ENCODE assay signal across 8 mouse cellular contexts in the genomic region with DNA sequence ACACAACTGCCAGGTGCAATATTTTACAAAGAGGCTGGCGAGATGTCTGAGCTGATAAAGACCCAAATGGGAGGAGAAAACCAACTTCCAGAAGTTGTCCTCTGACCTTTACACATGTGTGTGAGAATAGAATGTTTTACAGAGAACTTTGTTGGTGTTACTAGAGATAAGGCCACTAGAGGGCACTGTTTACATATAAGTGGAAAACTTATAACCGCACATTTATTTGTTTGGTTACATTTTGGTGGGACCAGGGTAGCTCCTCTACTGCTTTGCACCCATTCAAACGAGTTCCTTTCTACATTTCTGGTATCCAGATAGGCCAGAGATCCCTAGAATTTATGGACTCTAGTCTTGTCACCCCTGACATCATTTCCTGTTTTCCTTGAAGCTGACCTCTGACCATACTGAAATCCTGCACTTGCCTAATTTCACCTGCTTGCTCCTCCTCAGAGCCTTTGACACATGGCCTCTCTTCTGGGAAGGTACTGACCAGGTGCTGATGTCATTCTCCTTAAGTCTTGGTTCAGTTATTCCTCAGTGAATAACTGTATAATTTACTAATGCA. TPM values are rescaled to one million over a fixed set of nuclear protein-coding genes. Genes with fewer than 3 reads are reported as not detected.
A peak's percentile ranks its signal among the peaks of the same experiment; 100 is the strongest.
DNase-seq lines count a peak whose midpoint lies in the region; ATAC-seq and TF ChIP-seq lines count a peak whose summit lies in the region.
"Had no signal": no experiment of that assay in that cellular context is flagged by ENCODE, and none has a peak within 500 bp of the region (broad histone marks: within the 10 kb centered on the region; RNA-seq: fewer than 3 reads in every experiment).

No protein-coding gene starts in this region.

- peak; percentile 85 for TF ChIP-seq RAD21 in CH12.LX (IDR thresholded peaks at IDR 0.05; ENCODE audit: low read depth, low read length)

- in situ Hi-C loops in CH12.LX (cut with MboI; ENCODE audit: low pct_ligation_motif_present, low pct_unique_long_range_greater_than_20kb, low sequenced_read_pairs): loop anchor here (5.0 to 10.0 kb wide), 2 partner anchors 127 to 131 kb away; no protein-coding TSS in a partner anchor

- peak; percentile 83 for TF ChIP-seq CTCF in kidney, postnatal 0 days (IDR thresholded peaks at IDR 0.05; ENCODE audit: low read depth)
- peak; percentile 33 to 76; a peak in 3 of 4 replicates for TF ChIP-seq CTCF in CH12.LX (conservative IDR thresholded peaks at IDR 0.05 in 1 of 2, IDR thresholded peaks at IDR 0.05 in 1 of 2; ENCODE audit: low read depth in 2 of 2, low read length in 2 of 2)

- no peaks in the 10 kb centered on the region for H3K4me1 ChIP-seq in kidney, postnatal 0 days (replicated peaks; ENCODE audit: insufficient read depth, low read length)
- peaks cover 10% of the 10 kb centered on the region for H3K4me1 ChIP-seq in kidney, embryonic 16.5 days (ENCODE audit: insufficient read depth, low read length)
- H3K4me1 ChIP-seq in CH12.LX (ENCODE audit: control insufficient read depth in 1 of 2, insufficient read depth in 2 of 2): peaks cover 0 to 14% of the 10 kb centered on the region in 2 experiments; a peak in 3 of 4 replicates

- ATAC-seq in kidney, postnatal 0 days (replicated peaks; ENCODE audit: low FRiP score, low read depth): no peak; the same call in 1 of the 2 replicates
- ATAC-seq in kidney, embryonic 16.5 days (ENCODE audit: low FRiP score, low TSS enrichment): no peak

- no peaks in the 10 kb centered on the region for H3K36me3 ChIP-seq in kidney, postnatal 0 days (ENCODE audit: insufficient read depth, low read length)
- no peaks in the 10 kb centered on the region for H3K36me3 ChIP-seq in kidney, embryonic 16.5 days (ENCODE audit: insufficient read depth, low read length)
- no peaks in the 10 kb centered on the region for H3K36me3 ChIP-seq in CH12.LX (replicated peaks in 1 of 2; ENCODE audit: control insufficient read depth in 1 of 2, insufficient read depth in 1 of 2, low read length in 1 of 2)
- H3K36me3 ChIP-seq: midbrain, embryonic 12.5 days had no signal

- no peak overlapping the region for H3K4me3 ChIP-seq in kidney, postnatal 0 days (replicated peaks; ENCODE audit: low read depth, low read length)
- H3K4me3 ChIP-seq in kidney, embryonic 16.5 days (ENCODE audit: low read length): no peak overlapping the region
- H3K4me3 ChIP-seq in CH12.LX (replicated peaks in 1 of 3; ENCODE audit: low read depth in 2 of 3, low read length in 2 of 3, poor library complexity in 1 of 3): no peak overlapping the region
- H3K4me3 ChIP-seq: midbrain, embryonic 12.5 days had no signal

- no peak overlapping the region for H3K4me2 ChIP-seq in kidney, postnatal 0 days (ENCODE audit: low read length)
- no peak overlapping the region for H3K4me2 ChIP-seq in kidney, embryonic 16.5 days (replicated peaks; ENCODE audit: low read depth, low read length)
- peak overlapping the region; percentile 44; the same call in 1 of the 2 replicates for H3K4me2 ChIP-seq in CH12.LX (ENCODE audit: insufficient read depth, low read depth, poor library complexity, severe bottlenecking)
- H3K4me2 ChIP-seq: midbrain, embryonic 12.5 days had no signal

- H3K9me3 ChIP-seq in kidney, postnatal 0 days (replicated peaks; ENCODE audit: low read length): no peaks in the 10 kb centered on the region
- H3K9me3 ChIP-seq in kidney, embryonic 16.5 days (ENCODE audit: low read length): no peaks in the 10 kb centered on the region
- H3K9me3 ChIP-seq in CH12.LX (replicated peaks; ENCODE audit: low read length): no peaks in the 10 kb centered on the region
- H3K9me3 ChIP-seq: midbrain, embryonic 12.5 days had no signal

- no peak overlapping the region for H3K27ac ChIP-seq in kidney, postnatal 0 days
- no peak overlapping the region for H3K27ac ChIP-seq in kidney, embryonic 16.5 days (ENCODE audit: low read length)
- no peak overlapping the region for H3K27ac ChIP-seq in CH12.LX (ENCODE audit: insufficient read depth, low read depth)
- H3K27ac ChIP-seq: midbrain, embryonic 12.5 days had no signal

- dilution Hi-C loops in CH12.LX (cut with MboI; ENCODE audit: extremely low pct_ligation_motif_present, extremely low pct_unique_long_range_greater_than_20kb, low sequenced_read_pairs): no loop called here

- H3K27me3 ChIP-seq in kidney, postnatal 0 days (ENCODE audit: insufficient read depth, low read length): no peaks in the 10 kb centered on the region
- H3K27me3 ChIP-seq in kidney, embryonic 16.5 days (ENCODE audit: insufficient read depth, low read length): no peaks in the 10 kb centered on the region
- peaks cover 2% of the 10 kb centered on the region for H3K27me3 ChIP-seq in CH12.LX (replicated peaks)
- H3K27me3 ChIP-seq: midbrain, embryonic 12.5 days had no signal

- no peak overlapping the region for H3K9ac ChIP-seq in kidney, postnatal 0 days (ENCODE audit: low read depth, low read length)
- H3K9ac ChIP-seq in kidney, embryonic 16.5 days (replicated peaks; ENCODE audit: low read length): no peak overlapping the region
- H3K9ac ChIP-seq in CH12.LX (ENCODE audit: insufficient read depth, low read depth): no peak overlapping the region
- H3K9ac ChIP-seq: midbrain, embryonic 12.5 days had no signal

- TF ChIP-seq EP300 in CH12.LX (IDR thresholded peaks at IDR 0.05; ENCODE audit: low read length): no peak

- DNase-seq in kidney, postnatal 0 days (ENCODE audit: low spot score): peak; percentile 93
- DNase-seq in B cell, adult 2 months: peak; percentile 39
- peak; percentile 60 for DNase-seq in CH12.LX (ENCODE audit: extremely low read depth)
- peak; percentile 79 for DNase-seq in embryo, embryonic 10 days (ENCODE audit: low spot score)
- peak; percentile 16 to 32 for DNase-seq in natural killer cell, adult 2 months (ENCODE audit: low spot score in 2 of 2)
- no peak for DNase-seq in frontal cortex, postnatal 14 days (ENCODE audit: low spot score in 2 of 2)

- no peaks in the 10 kb centered on the region for H3K79me2 ChIP-seq in CH12.LX (replicated peaks; ENCODE audit: control insufficient read depth, extremely low read depth, insufficient read depth, poor library complexity, severe bottlenecking)

- 0% methylated on average over 3 of the region's 3 CpGs for WGBS in kidney, postnatal 0 days
- 0% methylated on average over 3 of the region's 3 CpGs for WGBS in kidney, embryonic 16.5 days

- no peak for TF ChIP-seq POLR2A in CH12.LX (IDR thresholded peaks at IDR 0.05; ENCODE audit: low read depth, low read length)

TF ChIP-seq in CH12.LX, 34 proteins besides CTCF, POLR2A, EP300 and RAD21:
- TF ChIP-seq USF1 (IDR thresholded peaks at IDR 0.05; ENCODE audit: low read depth, low read length) (no peak), JUND (conservative IDR thresholded peaks at IDR 0.05; ENCODE audit: low read depth, low read length) (0 out of 2 replicates have a peak, but pooled peaks have one; percentile 44), SMC3 (IDR thresholded peaks at IDR 0.05; ENCODE audit: low read depth, low read length) (peak; percentile 38), NRF1 (IDR thresholded peaks at IDR 0.05; ENCODE audit: low read depth, low read length) (no peak)

RNA-seq across cellular contexts. Expression of a gene that starts 3.1 kb away (rescaled TPM):
- 53.9 and 56.2 TPM in 2 replicates for polyA plus RNA-seq in kidney, postnatal 0 days (2015; fragmentation: Nextera tagmentation; extraction: Ambion mirVana)
- polyA plus RNA-seq in kidney, embryonic 16.5 days (2015; fragmentation: Nextera tagmentation; extraction: Ambion mirVana): 43.3 and 55.4 TPM in 2 replicates
- total RNA-seq in CH12.LX (2012; rRNA removed) (9.1 and 12.2 TPM in 2 replicates), CH12.LX (2014; rRNA removed) (19.3 and 22.1 TPM in 2 replicates)
- polyA plus RNA-seq in CH12.LX (2012; ENCODE audit: insufficient read length, low read depth): 8.2 and 8.3 TPM in 2 replicates

RNA-seq across cellular contexts. Expression of a gene that starts 40.5 kb away (rescaled TPM):
- polyA plus RNA-seq in kidney, postnatal 0 days (2015; fragmentation: Nextera tagmentation; extraction: Ambion mirVana): 7.3 and 8.5 TPM in 2 replicates
- polyA plus RNA-seq in kidney, embryonic 16.5 days (2015; fragmentation: Nextera tagmentation; extraction: Ambion mirVana): 16.1 and 16.9 TPM in 2 replicates
- 2.9 and 5.5 TPM in 2 replicates for total RNA-seq in CH12.LX (2012; rRNA removed)
- total RNA-seq in CH12.LX (2014; rRNA removed): 2.7 and 3.8 TPM in 2 replicates
- 4.6 and 4.8 TPM in 2 replicates for polyA plus RNA-seq in CH12.LX (2012; ENCODE audit: insufficient read length, low read depth)

RNA-seq across cellular contexts. Expression of a gene that starts 55.1 kb away (rescaled TPM):
- 482 and 514 TPM in 2 replicates for polyA plus RNA-seq in kidney, postnatal 0 days (2015; fragmentation: Nextera tagmentation; extraction: Ambion mirVana)
- polyA plus RNA-seq in kidney, embryonic 16.5 days (2015; fragmentation: Nextera tagmentation; extraction: Ambion mirVana): 382 and 413 TPM in 2 replicates
- total RNA-seq in CH12.LX (2012; rRNA removed): 0.89 and 1.8 TPM in 2 replicates
- 4.6 and 5.7 TPM in 2 replicates for total RNA-seq in CH12.LX (2014; rRNA removed)
- polyA plus RNA-seq in CH12.LX (2012; ENCODE audit: insufficient read length, low read depth): 6.5 and 8.1 TPM in 2 replicates

Comparison
In these comparisons a context has a peak if more than half of its experiments do, and no peak if none do; other contexts are left out.
1. DNase-seq: peak in kidney, postnatal 0 days (single experiment), B cell, adult 2 months (2 of 2), CH12.LX (single experiment), embryo, embryonic 10 days (single experiment) and natural killer cell, adult 2 months (2 of 2); none in frontal cortex, postnatal 14 days (0 of 2).
2. RNA of a gene that starts 55.1 kb away (polyA plus RNA-seq): 482 to 514 TPM in kidney, postnatal 0 days and 382 to 413 TPM in kidney, embryonic 16.5 days; 6.5 to 8.1 TPM in CH12.LX; every median in the first group is over 10 times any median in the second.